Mouse (Mus musculus) heart, postnatal 0 days (tissue): Measurements from ENCODE around the gene Stac2.

Source experiments
- CTCF ChIP-seq: IDR thresholded peaks from 2 replicates; pipeline ENCODE4 v1.5.1; 2016; ENCODE audit warnings: antibody characterized with exemption, control low read depth, low read depth
- EP300 ChIP-seq: IDR thresholded peaks from 2 replicates; pipeline ENCODE4 v1.6.1; 2016; ENCODE audit warnings: antibody characterized with exemption, low read depth

GRCm38 (mm10) chr11:98001351-98001824 lies 51.9 kb downstream of the Stac2 start:
- TF ChIP-seq CTCF = no peak
- no peak for TF ChIP-seq EP300
